Mouse (Mus musculus) urinary bladder, adult 2 months (tissue): ENCODE measurements around the gene E2f4. TPM values are rescaled to one million over a fixed set of nuclear protein-coding genes. Genes with fewer than 3 reads are reported as not detected.

ENCODE experiments used
- DNase-seq: peaks from one replicate; pipeline ENCODE4 v3.0.0; 2022; ENCODE audit warnings: low spot score
- polyA plus RNA-seq: library from polyadenylated mRNA; depleted of rRNA; stranded (reverse); fragments of >200 nt; gene quantifications from 2 replicates; pipeline ENCODE4 v1.2.3, GENCODE M21; 2012

Gene E2f4
- polyA plus RNA-seq, 1 experiment = 75.5 TPM

DNA sequence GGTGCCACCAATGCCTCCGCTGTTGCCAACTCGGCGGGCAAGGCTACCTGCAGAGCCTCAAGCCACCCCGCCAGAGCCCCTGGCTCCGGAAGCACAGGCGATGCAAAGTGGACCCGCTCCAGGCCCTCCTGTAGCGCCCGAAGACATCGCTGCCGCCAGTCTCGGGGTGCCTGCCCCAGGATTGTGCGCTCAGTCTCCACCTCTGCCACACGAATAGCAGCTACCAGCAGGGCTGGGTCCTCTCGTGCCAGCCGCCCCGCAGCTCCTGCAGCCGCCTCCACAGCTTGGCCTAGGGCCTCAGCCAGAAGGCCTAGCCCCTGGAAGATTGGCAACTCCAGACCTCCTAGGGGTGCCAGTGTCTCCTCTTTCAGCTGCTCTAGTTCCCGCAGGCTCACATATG, 4.1 kb upstream of the E2f4 start:
- no peak for DNase-seq

DNA sequence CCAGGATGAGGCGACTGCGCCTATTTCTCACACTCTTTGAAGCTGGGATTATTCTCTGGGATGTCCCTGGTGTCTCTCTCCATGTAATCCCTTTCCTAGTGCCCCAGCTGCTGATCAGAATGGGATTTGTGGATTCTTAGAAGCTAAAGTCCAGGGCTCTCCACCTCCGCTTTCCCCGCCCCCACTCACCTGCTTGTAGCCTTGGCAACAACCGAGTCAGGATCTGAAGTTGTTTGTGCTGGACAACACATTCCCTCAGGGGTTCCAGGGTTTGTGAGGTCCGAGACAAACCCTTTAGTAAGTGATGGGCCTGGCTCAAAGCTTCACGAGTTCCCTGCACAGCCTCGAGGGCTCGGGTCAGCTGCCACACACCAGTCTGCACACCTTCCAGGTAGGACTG, 2.7 kb upstream of the E2f4 start:
- DNase-seq = no peak

DNA sequence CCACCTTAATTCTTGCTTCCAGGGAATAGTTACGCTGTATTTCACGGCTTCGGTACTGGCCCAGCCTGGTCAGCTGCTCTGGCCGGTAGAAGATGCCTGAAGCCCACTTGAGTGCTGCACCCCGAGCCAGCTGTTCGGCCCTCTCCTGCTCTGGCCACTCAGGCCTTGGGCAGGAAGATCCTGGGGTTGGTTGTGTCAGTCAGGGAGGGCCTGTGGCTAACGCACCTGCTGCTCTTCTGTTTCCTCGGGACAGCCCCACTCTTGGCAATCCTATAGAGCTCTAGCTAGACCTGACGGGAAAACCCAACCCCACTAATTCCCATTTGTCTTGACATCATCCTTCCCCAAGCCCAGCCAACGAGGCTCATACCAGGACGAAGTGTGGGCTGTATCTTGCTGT, 2.2 kb upstream of the E2f4 start:
- no peak for DNase-seq

DNA sequence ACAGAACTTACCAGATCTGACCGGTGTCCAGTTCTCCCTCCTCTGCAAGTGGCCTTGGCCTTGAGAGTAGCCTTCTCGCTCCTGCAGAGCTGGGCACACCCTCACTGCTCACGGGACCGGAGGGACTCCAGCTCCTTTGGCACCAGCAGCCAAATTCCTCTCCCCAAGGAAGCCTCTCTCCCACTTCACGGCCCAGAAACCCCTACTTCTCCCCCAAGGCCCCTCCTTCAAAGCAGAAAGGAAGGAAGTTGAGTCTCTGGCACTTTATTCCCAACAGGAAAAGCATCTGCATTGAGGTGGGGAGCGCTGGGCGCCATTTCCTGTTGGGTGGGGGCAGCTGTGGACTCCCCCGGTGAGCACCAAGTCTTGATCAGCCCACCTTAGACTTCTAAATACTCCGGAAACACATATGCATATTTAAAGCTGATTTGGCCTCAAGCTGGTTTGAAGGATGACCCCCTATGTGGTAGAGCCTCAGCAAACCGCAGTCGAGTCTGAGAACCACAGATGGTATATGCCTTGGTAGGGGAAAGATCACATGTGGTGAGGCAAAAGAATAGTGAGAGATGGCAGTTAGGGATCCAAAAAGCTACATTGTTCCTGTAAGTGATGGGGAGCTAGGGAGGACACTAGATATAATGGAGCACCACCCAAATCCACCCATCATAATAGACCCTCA, 1.4 kb upstream of the E2f4 start, which contains the start of gene Exoc3l:
Exoc3l (minus strand) TSS at position 207 of the 679 bp plus-strand sequence.
- DNase-seq = no peak

DNA sequence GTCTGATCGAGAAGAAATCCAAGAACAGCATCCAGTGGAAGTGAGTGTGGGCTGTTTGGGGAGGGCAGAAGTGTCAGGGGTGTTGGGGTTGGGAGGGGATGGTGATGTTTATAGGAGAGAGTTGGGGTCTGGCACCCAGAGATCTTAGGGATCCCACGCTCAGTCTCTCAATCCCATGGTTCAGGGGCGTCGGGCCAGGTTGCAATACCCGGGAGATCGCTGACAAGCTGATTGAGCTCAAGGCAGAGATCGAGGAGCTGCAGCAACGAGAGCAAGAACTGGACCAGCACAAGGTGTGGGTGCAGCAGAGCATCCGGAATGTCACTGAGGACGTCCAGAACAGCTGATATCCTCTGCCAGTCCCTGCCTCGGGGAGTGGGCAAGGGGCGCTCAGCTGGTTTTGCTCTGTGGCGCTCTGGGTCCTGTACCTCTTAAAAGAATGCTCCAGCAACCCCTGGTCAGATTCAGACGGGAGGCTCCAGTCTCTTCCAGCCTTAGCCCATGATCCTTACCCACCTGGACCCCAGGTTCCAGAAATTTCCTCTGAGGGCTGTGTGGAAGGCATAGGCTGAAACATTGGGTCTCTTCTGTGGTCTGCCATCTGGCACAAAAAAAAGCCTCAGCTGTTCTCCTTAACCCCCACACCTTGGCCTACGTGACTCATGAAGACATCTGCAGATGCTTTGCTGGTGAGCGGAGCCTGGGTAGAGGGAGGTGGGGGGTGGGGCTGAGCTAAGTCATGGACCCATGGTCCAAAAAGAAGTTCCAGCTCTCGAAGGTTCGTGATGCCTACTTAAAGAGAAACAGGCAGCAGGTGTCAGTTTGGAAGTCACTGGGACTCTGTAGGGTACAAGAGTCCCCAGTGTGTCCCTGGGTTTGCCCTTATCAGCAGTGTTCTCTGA, 1.1 kb downstream of the E2f4 start:
- DNase-seq = no peak

DNA sequence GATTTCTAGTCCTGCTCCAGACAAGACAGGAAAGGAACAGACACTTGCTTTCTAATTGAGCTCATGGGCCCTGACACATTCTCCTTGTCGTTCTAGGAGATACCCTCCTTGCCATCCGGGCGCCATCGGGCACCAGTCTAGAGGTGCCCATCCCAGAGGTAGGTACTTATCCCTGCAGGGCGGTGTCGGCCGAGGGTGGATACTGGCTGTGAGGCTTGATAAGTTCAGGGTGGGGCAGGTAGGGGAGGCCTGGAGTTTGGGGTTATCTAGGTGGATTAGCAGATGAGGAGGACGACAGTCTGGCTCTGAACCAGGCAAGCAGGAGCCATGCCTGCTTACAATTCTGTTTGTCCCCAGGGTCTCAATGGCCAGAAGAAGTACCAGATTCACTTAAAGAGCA, 2.5 kb downstream of the E2f4 start:
- no peak for DNase-seq

DNA sequence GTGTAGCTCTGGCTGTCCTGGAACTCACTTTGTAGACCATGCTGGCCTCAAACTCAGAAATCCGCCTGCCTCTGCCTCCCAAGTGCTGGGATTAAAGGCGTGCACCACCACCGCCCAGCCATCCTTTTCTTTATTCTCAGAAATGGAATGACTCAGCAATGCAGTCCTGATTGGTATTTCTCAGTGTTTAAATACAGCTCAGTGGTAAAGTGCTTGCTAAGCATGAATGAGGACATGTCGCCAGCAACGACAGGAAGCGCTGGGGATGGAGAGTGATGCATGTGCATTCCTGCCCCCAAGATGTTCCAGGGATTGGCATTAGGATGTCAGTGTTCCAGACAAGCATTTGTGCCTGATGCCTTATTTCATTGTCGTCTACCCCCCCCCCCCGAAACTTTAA, 5.9 kb downstream of the E2f4 start:
- no peak for DNase-seq

DNA sequence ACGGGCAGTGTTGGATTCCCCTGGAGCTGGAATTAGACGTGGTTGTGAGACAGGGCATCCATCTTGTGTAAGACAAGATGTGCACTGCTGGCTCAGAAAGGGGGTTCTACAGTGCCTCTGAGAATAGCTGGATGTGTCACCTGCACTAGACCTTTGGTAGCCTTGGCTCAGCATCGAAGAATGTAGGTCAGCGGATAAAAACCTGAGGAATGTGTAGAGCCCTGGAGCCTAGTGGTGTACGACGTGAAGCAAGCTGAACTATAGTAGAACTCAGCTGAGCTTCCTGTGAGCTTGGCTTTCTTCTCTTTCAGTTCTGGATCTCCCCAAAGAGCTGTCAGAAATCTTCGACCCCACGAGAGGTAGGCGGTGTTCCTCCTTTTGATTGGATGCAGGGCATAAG, 6.4 kb downstream of the E2f4 start:
- no peak for DNase-seq

DNA sequence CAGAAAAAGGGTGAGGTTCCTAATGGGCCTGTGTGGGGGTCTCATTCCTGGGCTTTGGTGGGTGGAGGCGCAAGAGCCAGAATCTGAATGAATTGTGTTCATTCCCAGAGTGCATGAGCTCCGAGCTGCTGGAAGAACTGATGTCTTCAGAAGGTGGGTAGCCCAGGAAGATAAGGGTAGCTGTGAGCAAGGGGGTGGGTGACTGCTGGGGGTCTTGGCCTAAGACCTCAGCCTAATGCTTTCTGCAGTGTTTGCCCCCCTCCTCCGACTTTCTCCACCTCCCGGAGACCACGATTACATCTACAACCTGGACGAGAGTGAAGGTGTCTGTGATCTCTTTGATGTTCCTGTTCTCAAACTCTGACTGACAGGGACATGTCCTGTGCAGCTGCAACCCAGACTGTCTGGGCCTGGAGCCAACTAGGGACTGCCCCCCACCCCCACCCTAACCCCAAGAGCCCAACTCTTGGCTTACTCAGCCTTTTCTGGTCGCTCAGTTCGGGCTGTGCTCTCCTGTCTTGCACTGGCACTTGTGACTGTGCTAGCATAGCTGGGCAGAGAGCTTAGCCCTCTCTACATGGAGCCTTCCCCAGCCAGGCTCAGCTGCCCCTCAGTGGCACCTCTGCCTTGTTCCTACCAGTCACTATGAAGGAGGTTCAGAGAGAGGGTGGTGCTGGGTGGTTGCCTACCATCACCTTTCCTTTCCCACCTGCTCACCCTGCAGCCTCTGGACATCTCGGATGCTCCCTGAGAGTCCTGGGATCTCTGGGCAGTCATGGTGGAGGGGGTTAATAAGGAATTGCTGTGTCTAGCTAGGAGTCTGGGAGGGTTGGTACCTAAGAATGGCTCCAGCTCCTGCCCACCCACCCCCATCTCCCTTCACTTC, 7.1 kb downstream of the E2f4 start:
- DNase-seq = no peak

DNA sequence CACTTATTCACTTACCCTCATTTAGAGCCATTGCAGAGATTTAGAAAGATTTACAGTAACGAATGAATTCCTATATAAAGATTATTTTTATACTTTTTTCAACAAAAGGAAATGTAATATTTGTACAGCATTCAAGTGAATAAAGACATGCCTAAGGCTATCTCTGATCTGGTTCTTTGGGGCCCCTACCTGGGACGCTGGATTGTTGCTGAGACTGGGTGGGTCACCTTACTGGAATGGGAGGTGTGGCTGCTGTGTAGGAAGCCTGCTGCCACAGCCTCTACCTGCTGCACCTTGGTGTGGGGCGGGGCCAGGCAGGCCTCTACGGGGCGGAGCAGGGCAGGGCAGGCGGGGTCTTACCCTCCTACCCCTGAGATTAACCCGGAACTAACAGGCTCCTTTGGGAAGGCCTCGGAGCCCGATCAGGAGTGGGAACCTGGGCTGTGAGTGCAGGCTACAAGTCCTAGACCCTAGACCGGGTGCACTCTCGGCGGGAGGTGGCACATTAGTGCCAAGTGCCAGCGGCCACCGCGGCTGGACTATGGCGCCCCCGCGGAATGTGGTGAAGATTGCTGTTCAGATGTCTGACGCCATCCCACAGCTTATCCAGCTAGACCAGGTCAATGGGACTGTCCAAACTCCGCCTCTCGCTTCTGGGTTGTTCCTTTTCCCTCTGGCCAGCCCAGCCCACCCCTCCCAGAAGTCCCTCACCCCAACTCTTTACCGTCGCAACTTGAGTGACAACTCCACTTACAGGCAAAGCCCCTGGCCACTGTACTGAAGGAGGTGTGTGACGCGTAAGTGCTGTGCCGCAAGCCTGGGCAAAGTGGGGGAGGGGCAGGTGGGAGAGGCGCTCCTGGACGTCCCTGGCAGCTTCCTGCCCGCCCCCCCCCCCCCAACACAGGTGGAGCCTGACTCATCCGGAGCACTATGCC, 8.0 kb downstream of the E2f4 start, which contains the start of gene Elmo3:
Elmo3 (plus strand) TSS at position 391 of the 935 bp plus-strand sequence.
- DNase-seq = peak; percentile 76

DNA sequence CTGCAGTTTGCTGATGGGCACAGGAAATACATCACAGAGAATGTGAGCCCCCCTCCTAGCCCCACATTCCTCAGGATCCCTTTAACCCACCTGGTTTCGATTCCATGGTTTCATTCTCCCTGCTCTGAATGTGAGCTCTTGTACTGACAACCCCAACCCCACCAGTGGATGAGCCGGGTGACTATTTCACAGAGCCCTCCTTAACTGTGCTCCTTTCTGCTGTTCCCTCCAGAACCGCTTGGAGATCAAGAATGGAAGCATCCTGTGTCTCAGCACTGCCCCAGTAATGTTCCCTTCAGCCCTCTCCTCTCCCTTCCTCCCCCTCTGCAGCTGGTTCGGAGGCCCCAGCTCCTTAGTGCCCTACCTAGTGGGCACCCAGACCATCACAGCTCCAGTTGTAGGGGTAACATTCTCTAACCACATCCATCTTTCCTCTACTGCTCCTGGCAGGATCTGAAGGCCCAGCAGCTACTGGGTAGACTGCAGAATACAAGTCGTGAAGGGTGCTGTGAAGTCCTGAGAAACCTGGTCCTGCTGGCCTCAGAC, 8.8 kb downstream of the E2f4 start:
- no peak for DNase-seq

DNA sequence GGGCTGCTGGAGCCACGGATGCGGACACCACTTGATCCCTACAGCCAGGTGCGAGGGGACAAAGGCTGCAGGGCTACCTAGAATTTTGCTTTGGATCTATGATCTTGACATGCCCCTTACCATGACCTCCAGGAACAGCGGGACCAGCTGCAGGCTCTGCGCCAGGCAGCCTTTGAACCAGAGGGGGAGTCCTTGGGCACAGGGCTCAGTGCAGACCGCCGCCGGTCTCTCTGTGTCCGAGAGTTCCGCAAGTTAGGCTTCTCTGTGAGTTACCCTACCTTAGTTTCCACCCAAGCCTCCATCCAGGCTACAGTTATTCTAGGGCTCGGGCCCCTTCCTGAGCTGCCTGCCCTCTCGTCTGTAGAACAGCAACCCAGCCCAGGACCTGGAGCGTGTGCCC, 10.2 kb downstream of the E2f4 start:
- DNase-seq = no peak

DNA sequence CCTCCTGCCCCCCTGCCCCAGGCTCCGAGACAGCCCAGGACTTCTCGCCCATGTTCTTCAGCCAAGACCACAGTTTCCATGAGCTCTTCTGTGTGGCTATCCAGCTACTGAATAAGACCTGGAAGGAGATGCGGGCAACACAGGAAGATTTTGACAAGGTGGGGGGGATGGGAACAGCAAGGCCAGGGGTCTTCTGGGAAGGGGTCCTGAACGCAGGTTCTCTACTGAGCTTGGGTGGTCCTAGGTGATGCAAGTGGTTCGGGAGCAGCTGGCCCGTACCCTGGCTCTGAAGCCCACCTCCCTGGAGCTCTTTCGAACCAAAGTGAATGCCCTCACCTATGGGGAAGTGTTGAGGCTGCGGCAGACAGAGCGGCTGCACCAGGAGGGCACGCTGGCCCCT, 11.0 kb downstream of the E2f4 start:
- no peak for DNase-seq

DNA sequence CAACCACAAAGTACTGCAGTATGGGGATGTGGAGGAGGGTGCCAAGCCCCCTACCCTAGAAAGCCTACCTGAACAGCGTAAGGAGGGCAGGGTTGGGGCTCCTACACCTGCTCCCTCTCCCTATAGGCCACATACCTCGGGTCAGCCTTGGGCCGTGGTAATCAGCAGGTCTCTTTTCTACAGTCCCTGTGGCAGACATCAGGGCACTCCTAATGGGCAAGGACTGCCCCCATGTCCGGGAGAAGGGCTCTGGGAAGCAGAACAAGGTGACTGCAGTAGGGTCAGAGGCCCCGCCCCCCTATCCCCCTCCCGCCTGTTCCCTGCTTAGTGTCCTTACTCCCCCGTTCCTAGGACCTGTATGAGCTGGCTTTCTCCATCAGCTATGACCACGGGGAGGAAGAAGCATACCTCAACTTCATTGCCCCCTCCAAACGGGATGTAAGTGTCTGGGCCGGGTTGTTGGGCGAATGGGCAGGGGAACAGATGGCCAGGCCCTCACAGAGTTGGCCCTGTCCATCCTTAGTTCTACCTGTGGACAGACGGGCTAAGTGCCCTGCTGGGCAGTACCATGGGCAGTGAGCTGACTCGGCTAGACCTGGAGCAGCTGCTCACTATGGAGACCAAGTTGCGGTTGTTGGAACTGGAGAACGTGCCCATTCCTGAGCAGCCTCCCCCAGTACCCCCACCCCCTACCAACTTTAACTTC, 11.8 kb downstream of the E2f4 start:
- DNase-seq = no peak

DNA sequence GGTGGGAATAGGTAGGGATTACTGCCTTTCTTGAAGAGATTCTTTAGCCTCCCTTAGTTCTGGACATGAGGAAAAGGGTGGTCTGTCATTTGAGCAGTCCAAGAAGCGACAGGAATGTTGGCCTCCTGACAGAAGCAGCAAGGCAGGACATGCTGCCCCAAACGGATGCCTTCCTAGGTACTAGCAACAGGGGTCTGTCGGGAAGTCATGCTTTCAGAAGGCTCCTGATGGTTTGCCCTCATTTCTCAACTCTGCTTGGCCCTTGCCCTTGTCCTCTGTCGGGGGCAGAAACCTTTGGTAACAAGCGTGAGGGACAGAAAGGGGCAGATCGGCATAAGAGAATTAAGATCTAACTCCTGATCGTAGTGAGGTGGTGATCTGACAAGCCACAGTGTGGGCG, 12.7 kb downstream of the E2f4 start:
- DNase-seq = no peak

DNA sequence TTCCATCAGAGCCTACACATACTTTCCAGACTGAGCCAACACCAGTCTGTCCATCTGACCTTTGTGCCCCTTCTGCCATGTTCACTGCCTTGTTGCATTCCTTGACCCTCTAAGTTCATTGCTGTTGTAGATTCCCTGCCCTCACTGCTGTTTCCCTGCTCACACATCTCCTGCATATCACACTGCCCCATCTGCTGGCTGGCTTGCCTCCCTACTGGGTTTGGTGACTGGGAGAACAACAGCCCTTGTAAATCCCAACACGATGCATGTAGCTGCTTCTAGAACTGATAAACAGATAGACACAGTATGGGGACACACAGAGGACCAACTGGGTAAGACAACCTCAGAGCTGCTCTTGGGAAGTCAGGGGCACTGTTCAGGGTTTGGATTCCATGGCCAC, 14.3 kb downstream of the E2f4 start:
- no peak for DNase-seq

DNA sequence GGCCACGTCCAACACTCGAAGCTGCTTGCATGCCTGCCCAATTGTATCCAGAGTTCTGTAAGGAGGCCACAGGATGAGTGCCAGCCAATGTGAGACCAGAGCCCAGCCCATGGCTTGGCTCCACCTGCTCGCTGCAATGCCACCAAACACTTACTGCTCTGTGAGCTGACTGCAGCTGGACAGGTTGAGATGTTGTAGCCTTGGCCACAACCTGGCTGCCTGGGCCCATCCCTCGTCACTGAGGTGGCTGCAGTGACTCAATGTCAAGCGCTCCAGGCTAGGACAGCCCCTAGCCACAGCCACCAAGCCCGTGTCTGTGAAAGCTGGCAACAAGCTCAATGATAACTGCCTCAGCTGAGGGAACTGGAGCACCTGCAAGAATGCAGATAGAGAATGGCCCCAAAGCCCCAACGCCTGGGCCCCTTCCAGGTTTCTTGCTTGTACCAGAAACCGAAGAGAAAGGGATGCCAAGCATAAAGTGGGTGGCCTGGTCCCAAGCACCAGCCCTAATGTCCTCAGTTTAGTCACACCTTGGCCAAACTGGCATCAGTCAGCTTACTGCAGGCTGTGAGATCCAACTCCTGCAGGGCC, 15.5 kb downstream of the E2f4 start:
- no peak for DNase-seq

DNA sequence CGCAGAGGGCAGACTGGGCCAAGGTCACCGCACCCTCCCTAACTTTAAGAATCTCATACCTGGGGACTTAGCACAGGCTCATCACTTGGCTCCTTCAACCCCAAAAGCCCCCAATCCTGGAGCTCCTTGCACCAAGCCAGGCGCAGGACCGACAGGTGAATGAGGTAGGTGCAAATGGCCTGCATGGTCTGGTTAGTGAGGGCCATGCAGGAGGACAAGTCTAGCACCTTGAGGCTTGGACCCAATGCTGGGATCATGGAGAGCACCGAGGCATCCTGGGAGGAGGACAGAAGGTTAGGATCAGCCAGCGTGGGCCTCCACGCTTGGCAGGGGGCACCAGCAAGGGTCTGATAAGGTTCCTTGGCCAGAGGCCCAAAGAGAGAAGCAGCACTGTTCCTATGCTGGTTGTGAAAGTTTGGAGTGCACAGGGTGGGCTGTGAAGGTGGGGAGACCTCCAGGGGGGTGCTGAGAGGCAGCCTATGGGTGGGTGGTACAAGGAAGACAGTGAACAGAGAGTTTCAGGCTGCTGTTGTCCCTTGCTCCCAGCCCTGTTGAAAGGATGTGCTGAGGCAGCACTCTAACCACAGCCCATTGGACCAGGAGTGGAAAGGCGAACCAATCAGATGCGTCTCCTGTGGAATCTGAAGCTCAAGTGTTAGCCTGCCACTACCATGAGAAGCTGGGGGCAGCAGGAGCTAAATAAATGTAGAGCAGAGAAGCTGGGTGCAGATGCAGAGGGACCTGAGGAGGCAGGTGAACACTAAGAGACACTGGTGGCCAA, 16.3 kb downstream of the E2f4 start:
- DNase-seq = no peak
